Mouse (Mus musculus) adrenal gland, postnatal 25 days (tissue): Measurements from ENCODE around the gene Foxe3. TPM values are rescaled to one million over a fixed set of nuclear protein-coding genes. Genes with fewer than 3 reads are reported as not detected.
A peak's percentile ranks its signal among the peaks of the same experiment; 100 is the strongest.

ENCODE experiments used
- DNase-seq: peaks from one replicate; pipeline ENCODE4 v3.0.0; 2021; ENCODE audit warnings: mixed read lengths
- total RNA-seq: library from RNA; stranded (reverse); gene quantifications from 2 replicates; pipeline ENCODE4 v1.2.3, GENCODE M21; 2021

Foxe3 gene
- total RNA-seq, 1 experiment from 2014 or later: not detected

- DNase-seq: no peak
Measured at GRCm38 (mm10) chr4:114916056-114916455, 9.8 kb downstream of the Foxe3 start.

GRCm38 (mm10) chr4:114913594-114913962 is 12.2 kb downstream of the Foxe3 start:
- peak; percentile 66 for DNase-seq

- no peak for DNase-seq
Measured at GRCm38 (mm10) chr4:114912705-114913593, 12.9 kb downstream of the Foxe3 start.

GRCm38 (mm10) chr4:114909602-114910484 is 16.0 kb downstream of the Foxe3 start:
- peak; percentile 43 for DNase-seq

- DNase-seq: peak; percentile 93
Measured at GRCm38 (mm10) chr4:114908829-114909601, 16.8 kb downstream of the Foxe3 start, which contains the start of gene Foxd2. Gene Foxd2, minus strand, starts transcription at chr4:114908873.

- peak; percentile 33 for DNase-seq
Measured at GRCm38 (mm10) chr4:114907951-114908828, 17.6 kb downstream of the Foxe3 start.

GRCm38 (mm10) chr4:114907056-114907917 is 18.5 kb downstream of the Foxe3 start:
- DNase-seq: peak; percentile 45

- DNase-seq: no peak
Measured at GRCm38 (mm10) chr4:114905969-114906680, 19.7 kb downstream of the Foxe3 start.

- no peak for DNase-seq
Measured at GRCm38 (mm10) chr4:114905501-114905900, 20.3 kb downstream of the Foxe3 start.

GRCm38 (mm10) chr4:114903422-114903782 is 22.4 kb downstream of the Foxe3 start:
- DNase-seq: no peak

- no peak for DNase-seq
Measured at GRCm38 (mm10) chr4:114902641-114903421, 23.0 kb downstream of the Foxe3 start.

- DNase-seq: peak; percentile 25
Measured at GRCm38 (mm10) chr4:114901643-114902351, 24.0 kb downstream of the Foxe3 start.

- no peak for DNase-seq
Measured at GRCm38 (mm10) chr4:114900866-114901642, 24.8 kb downstream of the Foxe3 start.

- DNase-seq: no peak
Measured at GRCm38 (mm10) chr4:114899885-114900284, 25.9 kb downstream of the Foxe3 start.

- peak; percentile 45 for DNase-seq
Measured at GRCm38 (mm10) chr4:114897853-114898252, 28.0 kb downstream of the Foxe3 start.

- DNase-seq: no peak
Measured at GRCm38 (mm10) chr4:114882232-114882631, 43.6 kb downstream of the Foxe3 start.

GRCm38 (mm10) chr4:114876441-114876972 is 49.3 kb downstream of the Foxe3 start:
- peak; percentile 5 for DNase-seq
